Mouse (Mus musculus) urinary bladder, postnatal 25 days (tissue): ENCODE measurements around the gene Trmt10a.

Source experiments
- DNase-seq: peaks from one replicate; pipeline ENCODE4 v3.0.0; 2022; ENCODE audit warnings: low spot score

The Trmt10a gene

DNA sequence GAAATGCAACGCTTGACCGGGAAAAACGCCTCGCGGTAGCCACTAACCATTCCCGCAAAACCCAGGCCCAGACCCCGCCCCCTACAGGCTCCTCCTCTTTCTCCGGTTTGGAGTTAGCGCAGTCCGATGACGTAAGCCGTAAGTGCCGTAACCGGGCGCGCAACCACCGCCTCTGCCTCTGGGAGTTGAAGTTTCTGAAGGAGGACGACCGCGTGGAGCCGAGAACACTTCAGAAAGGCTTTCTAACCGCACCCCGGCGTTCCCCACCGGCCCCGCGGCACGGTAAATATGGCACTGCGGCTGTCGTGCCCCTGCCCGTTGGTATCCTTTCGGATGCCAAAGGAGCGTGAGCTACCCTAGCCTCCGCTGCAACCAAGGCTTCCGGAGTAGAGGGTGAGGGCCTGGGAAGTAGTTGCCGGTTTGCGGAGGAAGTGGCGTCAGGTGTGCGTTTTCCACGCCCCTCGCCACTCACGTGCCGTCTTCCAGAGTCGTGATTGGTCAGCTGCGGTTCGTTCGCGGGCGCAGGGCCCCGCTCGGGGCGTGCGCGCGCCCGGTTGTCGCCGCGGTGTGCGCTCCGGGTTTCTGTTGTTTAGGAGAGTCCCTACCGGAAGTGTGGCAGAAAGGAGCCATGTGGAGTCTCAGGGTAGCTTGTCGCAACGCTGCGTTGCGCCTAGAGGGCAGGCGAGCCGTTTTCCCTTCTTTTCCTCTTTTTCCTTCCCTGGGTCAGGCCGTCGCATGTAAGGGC lies at the start of gene Trmt10a:
TSS of gene Trmt10a (plus strand) at position 134 of the 745 bp plus-strand sequence.
- peak; percentile 98 for DNase-seq

DNA sequence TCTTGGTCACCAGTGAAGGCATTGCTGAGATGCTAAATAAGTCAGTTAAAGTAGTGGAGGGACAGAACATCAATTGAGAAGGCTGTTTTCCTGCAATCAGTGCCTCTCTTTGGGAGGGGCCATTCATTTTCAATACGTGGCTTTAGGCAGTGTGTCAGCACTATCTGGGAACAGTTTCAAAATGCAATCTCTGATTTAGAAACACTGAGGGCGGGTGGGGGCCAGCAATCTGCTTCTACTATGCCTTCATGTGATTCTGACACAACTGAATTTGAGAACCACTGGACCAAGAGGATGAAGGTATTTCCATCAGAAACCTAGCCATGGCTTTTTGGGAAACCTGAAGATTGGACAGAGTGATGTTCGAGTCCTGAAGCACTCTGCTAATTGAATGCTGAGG lies 47.9 kb upstream of the Trmt10a start:
- no peak for DNase-seq

DNA sequence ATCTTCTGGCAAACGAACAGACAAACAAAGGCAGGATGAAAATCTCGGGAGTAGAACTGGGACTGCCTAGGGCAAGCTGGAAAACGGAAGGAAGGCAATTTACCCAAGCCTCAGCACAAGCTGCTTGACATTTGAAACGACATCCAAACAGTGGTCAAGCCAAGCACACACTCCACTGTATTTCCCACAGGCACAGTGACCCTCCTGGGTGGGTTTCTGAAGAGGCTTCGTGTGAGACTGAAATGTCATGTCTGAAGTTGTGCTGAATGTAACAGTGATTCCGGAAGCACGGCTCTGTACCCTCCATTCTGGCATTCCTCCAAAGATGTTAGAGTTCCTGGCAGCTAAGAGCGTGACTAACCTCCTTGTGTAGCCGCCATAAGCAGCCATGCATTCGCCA lies 47.5 kb upstream of the Trmt10a start:
- no peak for DNase-seq

DNA sequence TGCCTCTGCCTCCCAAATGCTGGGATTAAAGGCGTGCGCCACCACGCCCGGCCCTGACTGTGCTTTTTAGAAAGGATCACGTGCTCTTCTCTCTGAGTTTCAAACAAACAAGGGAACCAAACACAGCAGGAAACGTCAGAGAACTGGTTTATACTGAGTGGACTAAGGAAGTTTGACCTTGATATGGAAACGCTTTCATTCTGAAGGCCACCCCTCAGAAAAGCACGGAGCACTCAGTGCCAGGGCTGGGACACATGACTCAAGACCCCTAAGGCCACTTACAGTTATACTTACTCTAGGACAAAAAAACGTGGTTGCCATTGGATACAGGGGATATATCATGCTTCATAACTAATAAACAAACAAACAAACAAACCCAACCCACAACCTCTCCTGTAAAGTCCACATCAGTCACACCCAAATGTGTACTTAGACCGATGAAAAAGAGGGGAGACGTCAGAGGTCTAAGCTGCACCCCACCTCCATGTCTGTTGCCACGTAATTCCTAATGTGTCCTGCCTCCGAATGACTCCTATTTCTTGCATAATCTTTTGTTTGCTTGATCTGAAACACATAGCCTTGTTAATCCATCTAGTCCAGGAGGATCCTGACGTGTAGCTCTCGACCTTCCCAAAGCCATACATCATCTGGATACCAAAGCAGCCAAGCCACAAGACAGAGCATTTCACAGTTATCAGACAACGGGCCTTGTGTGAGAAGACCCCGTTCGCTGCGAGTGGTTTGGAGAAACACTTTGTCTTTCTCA lies 46.8 kb upstream of the Trmt10a start:
- DNase-seq = no peak

DNA sequence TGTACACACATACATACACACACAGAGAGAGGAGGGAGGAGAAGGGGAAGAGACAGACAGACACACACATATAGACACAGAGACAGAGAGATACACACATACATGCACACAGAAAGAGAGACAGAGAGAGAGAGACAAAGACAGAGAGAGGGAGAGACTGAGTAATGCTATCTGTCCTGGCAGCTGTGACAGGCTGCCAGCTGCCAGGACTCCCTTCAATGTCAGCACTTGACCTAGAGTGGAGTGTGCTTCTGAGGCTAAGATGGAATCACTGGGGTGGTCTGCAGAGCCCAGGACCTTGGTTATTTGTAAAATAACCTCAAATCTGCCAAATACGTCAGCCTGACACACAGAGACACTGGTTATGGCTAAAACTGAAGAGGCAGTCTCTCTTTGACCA lies 45.5 kb upstream of the Trmt10a start:
- DNase-seq = no peak

DNA sequence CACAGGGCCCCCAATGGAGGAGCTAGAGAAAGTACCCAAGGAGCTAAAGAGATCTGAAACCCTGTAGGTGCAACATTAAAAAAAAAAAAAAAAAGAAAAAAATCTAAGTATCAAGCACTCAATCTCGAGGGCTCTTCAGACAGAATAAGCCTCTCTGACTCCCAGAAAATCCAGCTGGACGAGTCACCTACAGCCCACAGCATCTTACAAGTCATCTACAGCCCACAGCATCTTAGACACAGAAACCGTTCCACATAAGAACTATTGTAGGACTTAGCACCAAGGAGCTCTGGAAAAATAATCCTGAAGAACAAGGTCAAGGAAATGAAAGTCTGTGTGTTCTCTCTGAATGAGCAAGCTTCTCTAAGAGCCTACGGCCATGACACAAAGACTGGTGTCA lies 41.3 kb upstream of the Trmt10a start:
- DNase-seq = no peak

DNA sequence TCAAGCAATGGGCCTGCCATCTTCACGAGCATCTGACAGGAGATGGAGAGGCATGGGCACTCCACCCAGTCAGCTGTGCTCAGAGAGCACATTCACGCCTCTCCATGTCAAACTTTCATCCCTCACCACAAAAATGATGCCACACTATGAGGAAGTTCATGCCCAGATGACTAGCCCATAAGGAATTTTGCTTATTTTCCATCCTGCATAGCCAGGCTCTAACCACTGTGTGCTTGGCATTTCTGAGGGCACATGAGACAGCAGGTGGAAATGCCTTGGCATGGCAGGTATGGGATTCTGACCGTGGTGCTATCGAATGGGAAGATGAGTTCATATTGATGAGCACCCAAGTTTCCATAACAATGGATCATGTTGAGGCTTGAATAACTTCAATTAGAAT lies 39.6 kb upstream of the Trmt10a start:
- DNase-seq = no peak

DNA sequence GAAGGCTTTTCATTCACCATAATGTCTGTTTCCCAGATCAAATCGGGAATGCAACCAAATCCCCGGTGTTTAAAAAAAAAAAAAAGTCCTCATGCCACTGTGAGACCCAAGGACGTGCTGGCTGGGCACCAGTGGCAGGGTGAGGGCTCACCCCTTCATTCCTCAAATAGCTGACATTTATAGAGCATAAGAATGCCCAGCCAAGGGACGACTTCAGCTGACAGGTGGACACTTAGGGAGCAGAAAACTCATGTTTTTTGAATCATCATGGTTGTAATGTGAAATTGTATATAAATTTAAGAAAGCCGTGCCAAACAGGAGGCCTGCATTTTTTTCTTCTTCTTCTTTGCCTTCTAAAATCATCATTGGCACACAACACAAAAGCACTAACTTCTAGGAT lies 38.2 kb upstream of the Trmt10a start:
- DNase-seq = no peak

DNA sequence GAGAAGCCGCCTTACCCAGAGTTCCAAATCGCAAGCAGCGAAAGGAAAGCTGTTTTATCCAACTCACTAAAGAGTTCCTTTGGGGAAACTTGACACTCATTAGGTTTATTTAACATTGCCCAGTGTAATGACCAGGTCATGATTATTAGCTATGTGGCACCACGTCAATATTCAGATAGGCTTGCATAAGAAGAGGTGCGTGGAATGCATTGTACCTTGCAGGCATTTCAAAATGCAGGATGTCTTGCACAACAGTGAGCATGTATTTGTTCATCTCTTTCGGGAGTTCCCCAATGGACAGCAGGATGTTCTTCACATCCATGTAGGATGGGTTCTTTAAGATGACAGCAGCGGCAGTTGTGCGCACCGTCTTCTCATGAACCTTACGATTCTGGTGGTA lies 36.4 kb upstream of the Trmt10a start:
- DNase-seq = no peak

DNA sequence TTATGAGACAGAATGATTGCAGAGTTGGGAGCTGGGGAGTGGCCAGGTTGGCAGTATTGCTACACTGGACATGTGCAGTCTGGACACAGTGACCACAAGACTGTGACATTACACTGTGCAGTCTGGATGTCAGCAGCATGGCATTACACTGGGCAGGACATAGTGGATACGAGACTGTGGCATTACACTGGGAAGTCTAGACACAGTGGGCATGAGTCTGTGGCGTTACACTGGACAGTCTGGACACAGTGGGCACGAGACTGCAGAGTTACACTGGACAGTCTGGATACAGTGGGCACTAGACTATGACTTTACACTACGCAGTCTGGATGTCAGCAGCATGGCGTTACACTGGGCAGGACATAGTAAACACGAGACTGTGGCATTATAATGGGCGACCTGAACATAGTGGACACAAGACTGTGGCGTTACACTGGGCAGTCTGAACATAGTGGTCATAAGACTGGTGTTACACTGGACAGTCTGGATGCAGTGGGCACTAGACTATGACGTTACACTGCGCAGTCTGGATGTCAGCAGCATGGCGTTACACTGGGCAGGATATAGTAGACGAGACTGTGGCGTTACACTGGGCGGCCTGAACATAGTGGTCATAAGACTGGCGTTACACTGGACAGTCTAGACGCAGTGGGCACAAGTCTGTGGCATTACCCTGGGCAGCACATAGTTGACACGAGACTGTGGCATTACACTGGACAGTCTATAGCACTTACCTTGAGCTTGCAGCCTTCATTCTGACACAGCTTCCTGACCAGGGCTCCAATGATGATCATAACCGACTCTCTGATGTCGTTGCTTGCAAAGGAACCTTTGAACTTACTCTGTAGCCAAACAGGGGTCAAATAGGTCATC lies 32.1 kb upstream of the Trmt10a start:
- DNase-seq = no peak

DNA sequence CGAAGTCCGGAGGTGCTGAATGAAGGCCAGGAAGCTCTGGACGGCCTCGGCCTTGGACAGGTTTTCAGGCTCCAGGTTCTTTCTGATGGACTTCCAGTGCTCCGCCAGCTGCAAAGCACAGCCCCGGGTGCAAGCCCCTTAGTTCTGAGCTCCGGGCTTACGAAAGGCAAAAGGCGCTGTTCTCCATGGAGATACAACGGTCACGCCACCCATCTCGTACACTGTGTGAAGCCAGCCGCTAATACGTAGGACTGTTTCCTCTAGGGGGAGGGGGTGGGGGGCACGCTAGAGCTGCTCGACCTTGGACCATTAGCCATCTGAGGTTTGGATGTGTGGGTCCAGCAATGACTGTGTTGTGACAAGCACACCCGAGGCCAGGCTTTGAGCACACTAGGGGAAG lies 29.1 kb upstream of the Trmt10a start:
- DNase-seq = no peak

DNA sequence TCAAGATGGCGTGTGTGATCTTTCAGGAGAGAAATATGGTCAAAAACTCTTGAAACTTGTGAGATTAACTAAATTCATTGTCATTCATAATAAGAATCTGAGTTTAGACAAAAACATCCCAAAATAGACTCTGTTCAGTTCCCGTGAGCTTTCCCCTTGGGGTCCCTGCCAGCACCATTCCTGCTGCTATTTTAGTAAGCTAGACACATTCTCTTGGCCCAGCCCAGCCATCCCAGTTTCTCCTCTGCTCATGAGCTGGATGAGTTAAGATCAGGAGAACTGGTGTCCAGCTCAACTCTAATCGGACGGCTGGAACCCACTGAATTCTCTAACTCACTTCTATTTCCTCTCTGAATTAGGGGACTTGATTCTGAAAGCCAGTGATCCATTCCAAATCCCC lies 26.4 kb upstream of the Trmt10a start:
- no peak for DNase-seq

DNA sequence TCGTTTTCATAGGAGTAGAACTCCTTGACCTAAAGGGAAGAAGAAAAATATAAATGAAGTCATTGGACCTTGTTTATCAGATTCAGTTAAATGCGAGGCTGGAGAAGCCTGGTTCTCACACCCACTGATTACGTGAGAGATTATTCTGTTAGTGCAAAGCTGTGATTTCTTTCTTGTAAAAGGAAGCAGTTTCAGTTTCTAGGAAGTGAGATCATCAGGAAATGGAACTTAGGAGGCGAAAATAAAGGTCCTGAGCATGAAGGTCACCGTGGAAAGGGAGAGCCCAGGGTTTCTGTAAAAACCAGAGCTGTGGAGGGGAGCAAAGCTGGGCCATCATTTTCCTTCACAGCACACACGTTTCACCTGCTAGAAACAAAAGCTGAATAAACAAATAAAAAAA lies 24.9 kb upstream of the Trmt10a start:
- DNase-seq = no peak

DNA sequence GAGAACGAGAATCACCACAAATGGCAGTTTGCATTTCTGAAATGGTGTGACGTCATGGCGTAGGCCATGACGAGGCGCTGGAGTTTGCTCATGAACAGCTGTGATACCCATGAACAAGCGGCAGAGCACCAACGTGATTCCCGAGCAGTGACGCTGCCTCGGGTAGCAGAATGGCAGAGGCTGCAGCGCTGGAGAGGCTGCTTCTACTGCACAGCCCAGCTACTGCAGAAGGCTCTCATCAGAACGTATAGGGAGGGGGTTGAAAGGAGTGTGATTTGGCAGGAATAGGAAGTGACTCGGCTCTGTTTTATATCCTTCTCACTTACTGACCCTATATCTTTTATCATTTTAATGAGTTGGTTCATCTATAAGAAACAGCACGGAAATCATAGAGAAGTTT lies 24.4 kb upstream of the Trmt10a start:
- DNase-seq = no peak

DNA sequence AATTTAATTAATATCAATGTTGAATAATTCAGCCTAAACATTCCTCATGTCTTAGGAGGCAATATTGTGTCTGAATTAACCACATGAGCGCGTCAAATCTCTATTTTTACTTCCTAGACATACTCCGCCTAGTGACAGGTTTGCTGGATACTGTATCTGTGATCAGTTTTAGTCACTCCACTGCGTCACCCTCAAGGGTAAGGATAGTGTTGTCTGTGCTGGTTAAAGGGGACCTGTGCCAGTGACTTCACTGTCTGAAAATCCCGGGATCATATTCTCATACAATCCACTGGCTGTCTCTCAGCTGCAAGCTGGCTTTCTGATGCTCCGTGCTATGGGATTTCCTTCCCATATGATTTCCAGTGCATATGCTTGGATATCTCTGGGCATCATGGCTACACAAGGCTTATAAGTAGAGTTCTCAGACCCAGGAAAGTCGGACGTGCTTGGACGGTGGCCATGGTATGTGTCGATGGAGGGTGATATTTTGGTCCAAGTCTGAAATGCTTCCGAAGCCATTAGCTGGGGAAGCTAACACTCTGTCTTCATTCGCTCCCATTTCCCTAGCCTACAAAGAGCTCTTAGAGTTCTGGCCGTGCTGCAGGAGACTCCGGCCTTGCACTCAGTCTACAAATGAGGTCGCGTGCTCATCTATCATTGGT lies 23.7 kb upstream of the Trmt10a start:
- no peak for DNase-seq

DNA sequence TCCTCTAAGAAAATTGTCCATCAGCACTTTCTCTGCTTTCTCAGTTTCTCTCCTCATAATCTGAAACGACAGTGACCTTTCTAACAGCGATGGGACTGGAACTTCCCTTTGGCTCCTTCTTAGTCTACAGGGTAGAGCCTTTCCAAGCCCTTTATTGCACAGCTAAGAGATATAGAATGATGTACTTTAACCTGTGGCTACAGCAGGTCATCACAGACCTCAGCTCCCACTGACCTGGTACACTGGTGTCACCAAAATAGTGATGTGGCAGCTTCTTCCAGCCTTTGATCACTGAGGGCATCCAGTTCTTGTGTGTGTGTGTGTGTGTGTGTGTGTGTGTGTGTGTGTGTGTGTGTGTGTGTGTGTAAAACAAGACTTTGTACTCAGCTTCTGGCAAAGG lies 21.8 kb upstream of the Trmt10a start:
- DNase-seq = no peak

DNA sequence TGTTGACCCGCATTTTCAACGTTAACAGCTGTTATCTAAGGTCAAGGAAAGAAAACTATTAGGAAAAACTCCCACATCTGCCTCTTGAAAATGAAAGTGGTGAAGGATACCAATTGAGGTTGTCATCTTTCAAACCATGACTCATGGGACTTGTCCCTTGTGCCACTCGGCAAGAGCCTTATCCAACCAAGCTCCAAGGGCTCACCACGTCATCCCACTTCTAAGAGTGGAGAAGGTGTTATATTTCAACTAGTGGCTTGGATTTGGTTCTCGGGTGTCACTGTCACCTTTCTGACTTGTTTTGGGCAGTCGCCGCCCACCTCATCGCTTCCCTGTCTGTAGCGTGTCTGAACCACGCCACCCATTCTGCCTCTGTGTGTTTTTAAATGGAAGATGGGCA lies 19.4 kb upstream of the Trmt10a start:
- DNase-seq = no peak

DNA sequence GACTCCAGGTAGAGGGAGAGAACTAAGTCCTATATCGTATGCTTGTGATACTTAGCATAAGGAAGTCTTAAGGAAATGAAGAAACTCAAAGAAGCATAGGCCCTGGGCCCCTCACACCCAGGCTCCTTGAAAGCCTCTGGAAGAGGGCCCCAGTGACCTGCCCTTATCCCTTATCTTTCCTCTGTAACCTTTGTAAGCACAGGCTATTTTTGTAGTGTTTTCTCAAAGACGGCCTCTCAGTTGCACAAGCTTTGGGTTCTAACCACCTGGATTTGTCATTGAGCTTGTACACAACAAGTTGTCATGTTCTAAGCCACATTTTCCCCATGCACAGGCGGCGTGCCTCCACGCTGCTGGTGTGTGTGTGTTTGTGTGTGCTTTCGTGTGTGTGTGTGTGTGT lies 14.1 kb upstream of the Trmt10a start:
- no peak for DNase-seq

DNA sequence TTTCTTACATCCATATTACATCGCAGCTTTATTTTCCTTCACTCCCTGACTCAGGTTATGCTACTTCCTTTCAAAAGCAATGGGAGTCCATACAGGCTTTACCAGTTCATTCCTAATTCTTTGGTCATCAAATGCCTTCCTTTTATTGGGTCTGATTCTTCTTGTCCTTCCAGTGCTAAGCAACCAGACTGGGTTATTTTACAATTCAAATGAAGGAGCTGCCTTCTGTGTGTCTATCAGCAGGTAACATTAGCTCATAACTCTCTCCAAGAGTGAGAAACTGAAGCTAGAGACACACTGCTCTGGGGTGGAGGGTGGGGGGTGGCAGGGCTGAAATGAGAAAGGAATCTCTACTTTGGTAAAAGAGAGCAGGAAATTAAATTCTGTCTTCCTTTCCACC lies 12.6 kb upstream of the Trmt10a start:
- DNase-seq = no peak

DNA sequence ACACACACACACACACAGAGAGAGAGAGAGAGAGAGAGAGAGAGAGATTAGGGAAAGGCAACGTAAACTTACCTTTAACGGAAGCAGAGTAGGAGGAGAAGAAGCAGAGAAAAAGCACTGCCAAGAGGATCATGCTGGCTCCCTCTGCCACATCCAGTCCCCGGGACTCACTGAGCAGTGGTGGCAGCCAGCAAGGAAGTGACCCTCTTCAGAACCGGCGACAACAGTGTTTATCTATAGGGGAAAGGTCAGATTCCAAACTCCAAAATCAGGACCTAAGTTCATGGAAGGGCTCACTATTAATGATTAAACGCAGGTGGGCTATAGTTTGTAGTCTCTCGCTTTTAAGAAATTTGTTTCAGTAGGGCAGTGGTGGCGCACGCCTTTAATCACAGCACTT lies 12.1 kb upstream of the Trmt10a start:
- no peak for DNase-seq

DNA sequence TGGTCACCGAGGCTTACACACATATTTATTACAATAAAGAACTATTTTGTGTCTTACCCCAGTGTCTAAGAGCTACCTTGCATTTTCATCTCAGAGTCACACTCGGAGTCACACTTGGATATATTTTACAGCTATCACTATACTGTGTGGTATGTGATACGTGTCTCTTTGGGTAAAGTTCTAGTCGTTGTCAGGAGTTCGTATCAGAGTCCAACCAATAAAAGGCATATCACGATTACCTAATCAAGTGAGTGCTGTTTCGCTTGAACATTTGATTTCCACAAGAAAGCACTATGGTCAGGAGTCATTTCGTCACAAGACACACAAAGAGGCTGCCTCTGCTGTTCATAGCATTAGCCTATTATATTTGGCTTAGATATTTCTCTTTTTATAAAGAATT lies 9.8 kb upstream of the Trmt10a start:
- no peak for DNase-seq

DNA sequence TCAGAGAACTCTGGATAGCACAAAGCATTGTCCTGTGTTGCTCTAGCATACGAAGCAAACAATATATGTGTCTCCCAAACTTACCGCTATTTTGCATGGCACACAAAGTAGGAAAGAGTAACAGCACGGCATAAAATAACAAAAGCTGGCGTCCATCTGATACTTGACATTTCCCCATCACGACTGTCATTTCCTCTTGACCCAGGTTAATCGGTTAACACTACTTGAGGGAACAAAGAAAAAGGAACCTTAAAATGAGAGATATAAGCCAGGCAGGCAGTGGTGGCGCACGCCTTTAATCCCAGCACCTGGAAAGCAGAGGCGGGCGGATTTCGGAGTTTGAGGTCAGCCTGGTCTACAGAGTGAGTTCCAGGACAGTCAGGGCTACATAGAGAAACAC lies 9.3 kb upstream of the Trmt10a start:
- DNase-seq = no peak
